Mouse (Mus musculus): ENCODE data around the gene Otof. TPM values are rescaled to one million over a fixed set of nuclear protein-coding genes. Genes with fewer than 3 reads are reported as not detected.

Gene Otof
- polyA plus RNA-seq, 1 experiment from 2014 or later = 0.12 TPM

DNA sequence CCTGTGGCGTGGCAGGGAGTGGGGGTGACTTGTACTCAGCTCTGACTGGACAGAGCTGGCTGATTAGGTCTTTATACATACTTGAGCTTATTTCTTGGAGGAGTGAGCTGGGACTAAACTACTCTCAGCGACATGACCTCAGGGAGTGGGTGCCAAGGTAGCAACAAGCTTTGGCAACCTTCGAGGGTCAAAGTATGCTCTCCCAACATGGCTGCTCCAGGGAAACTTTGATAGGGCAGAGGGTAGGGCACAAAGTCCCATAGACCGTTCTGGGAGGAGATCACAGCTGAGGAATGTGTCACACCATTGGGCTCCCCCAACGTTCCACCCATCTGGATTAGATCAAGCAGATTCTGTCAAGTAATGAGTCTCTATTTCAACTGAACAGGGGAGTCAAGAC, 22.9 kb upstream of the Otof start:
- WGBS = 81% methylated on average over 5 of the region's 5 CpGs
- no peak for DNase-seq (ENCODE audit: low spot score)
- Histone ChIP-seq H3K4me3 (ENCODE audit: low read depth, low read length) (no peak overlapping the region), H3K9ac (ENCODE audit: low read depth, low read length) (no peak overlapping the region), H3K9me3 (ENCODE audit: control insufficient read depth, low read length) (no peaks in the 10 kb centered on the region), H3K27ac (ENCODE audit: low read depth, low read length) (no peak overlapping the region), H3K4me1 (replicated peaks; ENCODE audit: control insufficient read depth, insufficient read depth, low read length) (no peaks in the 10 kb centered on the region), H3K4me2 (replicated peaks; ENCODE audit: low read depth, low read length) (no peak overlapping the region), H3K27me3 (ENCODE audit: control insufficient read depth, insufficient read depth, low read length) (no peaks in the 10 kb centered on the region), H3K36me3 (ENCODE audit: control insufficient read depth, insufficient read depth, low read length) (no peaks in the 10 kb centered on the region)
- no peak for ATAC-seq (ENCODE audit: low FRiP score)

DNA sequence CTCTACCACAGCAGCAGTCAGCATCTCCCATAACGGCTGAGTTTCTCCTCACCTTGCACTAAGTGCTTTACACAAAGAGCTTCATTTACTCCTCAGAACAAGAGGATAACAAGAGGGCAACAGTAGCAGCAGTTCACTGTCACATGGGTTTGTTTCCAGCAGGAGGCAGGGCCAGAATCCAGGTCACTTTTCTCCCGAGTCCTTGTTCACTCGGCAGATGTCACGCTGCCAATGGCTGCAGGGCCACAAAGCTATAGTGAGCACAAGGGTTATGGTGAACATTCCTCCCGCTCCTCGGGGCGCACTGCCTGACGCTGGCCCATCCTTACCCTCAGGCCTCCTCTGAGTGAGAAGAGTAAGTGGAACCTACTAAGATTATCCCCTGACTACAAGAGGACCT, 21.8 kb upstream of the Otof start:
- DNase-seq (ENCODE audit: low spot score) (no peak), ATAC-seq (ENCODE audit: low FRiP score) (no peak)
- H3K27me3 ChIP-seq (ENCODE audit: control insufficient read depth, insufficient read depth, low read length) = no peaks in the 10 kb centered on the region
- H3K4me1 ChIP-seq (replicated peaks; ENCODE audit: control insufficient read depth, insufficient read depth, low read length) = no peaks in the 10 kb centered on the region
- no peak overlapping the region for H3K27ac ChIP-seq (ENCODE audit: low read depth, low read length)
- no peaks in the 10 kb centered on the region for H3K9me3 ChIP-seq (ENCODE audit: control insufficient read depth, low read length)
- H3K4me3 ChIP-seq (ENCODE audit: low read depth, low read length) = no peak overlapping the region
- H3K4me2 ChIP-seq (replicated peaks; ENCODE audit: low read depth, low read length) = no peak overlapping the region
- H3K9ac ChIP-seq (ENCODE audit: low read depth, low read length) = no peak overlapping the region
- no peaks in the 10 kb centered on the region for H3K36me3 ChIP-seq (ENCODE audit: control insufficient read depth, insufficient read depth, low read length)
- WGBS = 78% methylated on average over 8 of the region's 8 CpGs

DNA sequence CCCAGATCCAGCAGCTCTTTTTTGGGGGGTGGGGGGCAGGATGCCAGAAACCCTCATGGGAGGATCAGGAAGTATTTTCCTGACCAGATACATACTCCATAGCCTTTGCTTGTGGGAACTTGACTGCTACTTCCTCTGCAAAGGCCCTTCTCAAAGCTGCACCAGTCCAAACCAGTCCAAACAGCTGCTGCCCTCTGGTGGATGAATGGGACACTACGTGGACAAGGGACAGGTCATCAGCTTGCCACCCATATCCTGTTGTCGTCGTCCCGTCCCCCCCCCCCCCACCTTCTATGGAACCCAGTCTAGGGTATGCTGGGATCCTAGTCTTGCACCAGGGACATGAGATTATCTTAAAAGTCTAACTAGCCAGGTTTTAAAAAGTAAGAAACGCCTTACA, 20.6 kb upstream of the Otof start:
- Histone ChIP-seq H3K27ac (ENCODE audit: low read depth, low read length) (no peak overlapping the region), H3K4me2 (replicated peaks; ENCODE audit: low read depth, low read length) (no peak overlapping the region), H3K36me3 (ENCODE audit: control insufficient read depth, insufficient read depth, low read length) (no peaks in the 10 kb centered on the region), H3K4me3 (ENCODE audit: low read depth, low read length) (no peak overlapping the region), H3K9ac (ENCODE audit: low read depth, low read length) (no peak overlapping the region), H3K4me1 (replicated peaks; ENCODE audit: control insufficient read depth, insufficient read depth, low read length) (no peaks in the 10 kb centered on the region), H3K9me3 (ENCODE audit: control insufficient read depth, low read length) (no peaks in the 10 kb centered on the region), H3K27me3 (ENCODE audit: control insufficient read depth, insufficient read depth, low read length) (no peaks in the 10 kb centered on the region)
- peak; percentile 86 for DNase-seq (ENCODE audit: low spot score)
- WGBS = 25% methylated on average over 4 of the region's 5 CpGs
- 0 out of 2 replicates have a peak, but pooled peaks have one; percentile 12 for ATAC-seq (ENCODE audit: low FRiP score)

DNA sequence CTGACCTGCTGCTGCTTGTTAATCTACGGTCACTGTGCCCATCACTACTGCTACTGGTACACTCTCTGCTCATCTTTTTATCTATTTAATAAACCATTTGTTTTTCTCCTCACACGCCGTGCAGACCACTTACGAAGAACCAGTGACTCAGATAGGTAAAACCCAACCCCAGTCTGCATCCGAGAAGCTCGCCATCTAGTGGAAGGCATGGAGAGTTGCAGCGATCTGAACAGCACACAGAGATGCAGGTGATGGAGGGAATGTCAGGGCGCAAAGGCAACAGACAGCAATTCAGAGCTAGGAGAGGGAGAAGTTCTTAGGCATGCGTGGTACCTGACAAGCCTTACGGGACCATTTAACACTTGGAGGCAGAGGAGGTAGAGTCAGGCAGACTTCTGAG, 14.8 kb upstream of the Otof start:
- no peak overlapping the region for H3K9ac ChIP-seq (ENCODE audit: low read depth, low read length)
- DNase-seq (ENCODE audit: low spot score) = peak; percentile 61
- H3K27ac ChIP-seq (ENCODE audit: low read depth, low read length) = no peak overlapping the region
- H3K36me3 ChIP-seq (ENCODE audit: control insufficient read depth, insufficient read depth, low read length) = no peaks in the 10 kb centered on the region
- H3K9me3 ChIP-seq (ENCODE audit: control insufficient read depth, low read length) = no peaks in the 10 kb centered on the region
- no peak overlapping the region for H3K4me2 ChIP-seq (replicated peaks; ENCODE audit: low read depth, low read length)
- no peaks in the 10 kb centered on the region for H3K27me3 ChIP-seq (ENCODE audit: control insufficient read depth, insufficient read depth, low read length)
- no peaks in the 10 kb centered on the region for H3K4me1 ChIP-seq (replicated peaks; ENCODE audit: control insufficient read depth, insufficient read depth, low read length)
- ATAC-seq (ENCODE audit: low FRiP score) = no peak
- WGBS = 43% methylated on average over 10 of the region's 10 CpGs
- H3K4me3 ChIP-seq (ENCODE audit: low read depth, low read length) = no peak overlapping the region

DNA sequence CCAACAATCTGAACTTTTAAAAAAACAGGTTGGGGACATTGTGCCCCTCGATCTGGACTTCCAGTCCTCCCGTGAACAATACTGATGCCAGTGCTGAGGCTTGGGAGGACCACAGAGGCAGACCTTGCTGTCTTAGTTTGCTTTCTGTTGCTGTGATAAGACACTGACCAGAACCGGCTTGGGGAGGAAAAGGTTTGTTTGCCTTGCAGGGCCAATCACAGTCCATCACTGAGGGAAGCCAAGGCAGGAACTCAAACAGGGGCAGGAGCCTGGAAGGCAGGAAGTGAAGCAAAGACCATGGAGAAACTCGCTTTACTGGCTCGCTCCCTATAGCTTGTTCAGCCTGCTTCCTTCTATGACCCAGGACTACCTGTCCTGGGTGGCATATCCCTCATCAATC, 10.4 kb upstream of the Otof start:
- H3K9ac ChIP-seq (ENCODE audit: low read depth, low read length) = no peak overlapping the region
- no peak for DNase-seq (ENCODE audit: low spot score)
- no peak overlapping the region for H3K4me2 ChIP-seq (replicated peaks; ENCODE audit: low read depth, low read length)
- H3K36me3 ChIP-seq (ENCODE audit: control insufficient read depth, insufficient read depth, low read length) = no peaks in the 10 kb centered on the region
- H3K9me3 ChIP-seq (ENCODE audit: control insufficient read depth, low read length) = no peaks in the 10 kb centered on the region
- ATAC-seq (ENCODE audit: low FRiP score) = no peak
- 77% methylated on average over 5 of the region's 5 CpGs for WGBS
- no peaks in the 10 kb centered on the region for H3K27me3 ChIP-seq (ENCODE audit: control insufficient read depth, insufficient read depth, low read length)
- H3K27ac ChIP-seq (ENCODE audit: low read depth, low read length) = no peak overlapping the region
- no peak overlapping the region for H3K4me3 ChIP-seq (ENCODE audit: low read depth, low read length)
- no peaks in the 10 kb centered on the region for H3K4me1 ChIP-seq (replicated peaks; ENCODE audit: control insufficient read depth, insufficient read depth, low read length)

DNA sequence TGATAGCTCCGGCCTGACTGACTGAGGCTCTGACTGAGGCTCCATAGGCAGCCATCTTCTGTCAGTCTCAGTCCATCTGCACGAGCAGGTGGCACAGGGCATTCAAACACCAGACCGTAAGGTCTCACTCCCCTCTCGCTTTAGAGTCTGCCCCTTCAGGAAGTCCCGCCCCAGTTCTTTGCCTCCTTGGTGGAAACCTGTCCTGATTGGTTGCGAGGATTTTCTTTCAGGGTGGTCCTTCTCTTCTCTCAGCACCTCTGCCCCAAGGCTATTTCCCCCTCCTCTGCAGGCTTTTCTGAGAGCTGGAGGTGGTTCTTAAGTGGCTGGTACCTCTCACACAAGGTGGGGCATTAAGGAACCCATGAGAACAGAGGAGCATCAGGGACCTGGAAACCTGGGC, 8.7 kb upstream of the Otof start:
- H3K36me3 ChIP-seq (ENCODE audit: control insufficient read depth, insufficient read depth, low read length) = no peaks in the 10 kb centered on the region
- DNase-seq (ENCODE audit: low spot score) (no peak), ATAC-seq (ENCODE audit: low FRiP score) (no peak)
- 61% methylated on average over 6 of the region's 6 CpGs for WGBS
- no peak overlapping the region for H3K4me3 ChIP-seq (ENCODE audit: low read depth, low read length)
- no peak overlapping the region for H3K27ac ChIP-seq (ENCODE audit: low read depth, low read length)
- H3K9me3 ChIP-seq (ENCODE audit: control insufficient read depth, low read length) = no peaks in the 10 kb centered on the region
- no peak overlapping the region for H3K4me2 ChIP-seq (replicated peaks; ENCODE audit: low read depth, low read length)
- H3K27me3 ChIP-seq (ENCODE audit: control insufficient read depth, insufficient read depth, low read length) = no peaks in the 10 kb centered on the region
- H3K4me1 ChIP-seq (replicated peaks; ENCODE audit: control insufficient read depth, insufficient read depth, low read length) = 0 out of 2 replicates have a peak, but pooled peaks cover 5% of the 10 kb centered on the region
- no peak overlapping the region for H3K9ac ChIP-seq (ENCODE audit: low read depth, low read length)

DNA sequence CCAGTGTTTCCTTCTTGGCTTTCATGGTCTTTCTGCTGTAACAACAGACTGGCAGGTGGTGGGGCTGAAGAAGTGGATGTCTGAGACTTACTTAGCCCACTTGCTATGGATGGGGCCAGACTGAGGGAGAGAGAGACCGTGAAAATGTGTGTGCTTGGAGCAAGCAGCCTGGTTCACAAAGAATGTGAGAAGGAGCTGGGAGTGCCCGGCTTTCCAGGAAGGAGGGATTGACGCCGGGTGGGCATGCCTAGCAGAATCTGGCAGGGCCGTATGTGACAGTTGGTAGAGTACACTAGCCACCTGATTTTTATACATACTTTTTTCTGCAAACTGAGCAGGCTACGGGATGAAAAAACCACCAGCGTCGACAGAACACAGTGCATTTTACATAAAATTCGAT, 4.6 kb upstream of the Otof start:
- DNase-seq (ENCODE audit: low spot score) (peak; percentile 29), ATAC-seq (ENCODE audit: low FRiP score) (0 out of 2 replicates have a peak, but pooled peaks have one; percentile 25)
- H3K27me3 ChIP-seq (ENCODE audit: control insufficient read depth, insufficient read depth, low read length) = no peaks in the 10 kb centered on the region
- no peaks in the 10 kb centered on the region for H3K36me3 ChIP-seq (ENCODE audit: control insufficient read depth, insufficient read depth, low read length)
- 0 out of 2 replicates have a peak, but pooled peaks cover 5% of the 10 kb centered on the region for H3K4me1 ChIP-seq (replicated peaks; ENCODE audit: control insufficient read depth, insufficient read depth, low read length)
- no peak overlapping the region for H3K27ac ChIP-seq (ENCODE audit: low read depth, low read length)
- H3K9me3 ChIP-seq (ENCODE audit: control insufficient read depth, low read length) = no peaks in the 10 kb centered on the region
- H3K9ac ChIP-seq (ENCODE audit: low read depth, low read length) = peak overlapping the region; percentile 37; the same call in 1 of the 2 replicates
- peak overlapping the region; percentile 23 for H3K4me3 ChIP-seq (ENCODE audit: low read depth, low read length)
- 35% methylated on average over 9 of the region's 9 CpGs for WGBS
- H3K4me2 ChIP-seq (replicated peaks; ENCODE audit: low read depth, low read length) = peak overlapping the region; percentile 49

DNA sequence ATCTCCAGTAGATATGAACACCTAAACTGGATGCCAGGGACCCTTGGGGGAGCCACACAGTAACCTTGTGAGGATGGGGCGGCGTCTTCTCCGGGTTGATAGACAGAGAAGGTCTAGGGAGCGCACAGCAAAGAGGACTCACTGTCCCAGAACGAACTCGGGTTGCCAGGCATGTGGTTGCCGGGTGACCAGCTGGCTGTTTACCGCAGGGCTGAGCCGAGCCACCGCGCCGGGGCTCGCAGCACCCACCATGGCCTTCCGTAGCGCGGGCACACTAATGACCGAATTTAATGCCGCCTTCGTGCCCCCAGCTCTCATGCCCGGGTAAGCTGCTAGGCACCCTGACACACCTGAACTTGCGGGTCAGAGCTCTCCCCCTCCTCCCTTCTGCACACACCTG, 4.1 kb upstream of the Otof start, which contains the start of gene 1700001C02Rik:
1700001C02Rik (plus strand) TSS at position 187 of the 400 bp plus-strand sequence.
- H3K9me3 ChIP-seq (ENCODE audit: control insufficient read depth, low read length) = no peaks in the 10 kb centered on the region
- H3K4me3 ChIP-seq (ENCODE audit: low read depth, low read length) = peak within 1 kb of the TSS; percentile 23

DNA sequence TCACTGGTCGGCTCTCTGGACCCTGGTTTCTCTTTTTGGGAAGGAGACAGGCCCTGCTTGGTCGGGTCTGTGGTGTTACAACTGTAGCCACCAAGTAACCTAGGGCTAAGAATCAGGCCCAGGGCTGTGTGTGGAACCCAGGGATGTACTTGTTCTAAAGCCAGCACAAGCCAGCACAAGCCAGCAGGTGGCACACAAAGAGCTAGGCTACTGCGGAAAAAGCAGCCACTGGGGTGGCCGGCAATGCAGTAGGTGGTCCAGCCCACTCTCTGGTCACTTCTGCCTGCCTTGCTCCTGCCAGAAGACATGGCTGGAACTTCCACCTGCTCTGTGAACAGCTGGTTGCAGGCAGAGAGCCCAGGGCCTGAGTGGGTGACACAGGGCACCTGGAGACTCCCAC, 1.6 kb downstream of the Otof start:
- no peak overlapping the region for H3K9ac ChIP-seq (ENCODE audit: low read depth, low read length)
- H3K27ac ChIP-seq (ENCODE audit: low read depth, low read length) = no peak overlapping the region
- H3K4me3 ChIP-seq (ENCODE audit: low read depth, low read length) = no peak overlapping the region
- H3K36me3 ChIP-seq (ENCODE audit: control insufficient read depth, insufficient read depth, low read length) = no peaks in the 10 kb centered on the region
- H3K4me2 ChIP-seq (replicated peaks; ENCODE audit: low read depth, low read length) = no peak overlapping the region
- H3K9me3 ChIP-seq (ENCODE audit: control insufficient read depth, low read length) = no peaks in the 10 kb centered on the region
- WGBS = 57% methylated on average over 4 of the region's 4 CpGs
- H3K27me3 ChIP-seq (ENCODE audit: control insufficient read depth, insufficient read depth, low read length) = no peaks in the 10 kb centered on the region
- ATAC-seq (ENCODE audit: low FRiP score) (no peak), DNase-seq (ENCODE audit: low spot score) (peak; percentile 37)
- no peaks in the 10 kb centered on the region for H3K4me1 ChIP-seq (replicated peaks; ENCODE audit: control insufficient read depth, insufficient read depth, low read length)

More for the DNA sequence above, 4.1 kb upstream of the Otof start, which contains the start of gene 1700001C02Rik:
- ATAC-seq (ENCODE audit: low FRiP score) (0 out of 2 replicates have a peak, but pooled peaks have one; percentile 35), DNase-seq (ENCODE audit: low spot score) (peak; percentile 47)
- H3K4me2 ChIP-seq (replicated peaks; ENCODE audit: low read depth, low read length) = peak within 1 kb of the TSS; percentile 49
- H3K27me3 ChIP-seq (ENCODE audit: control insufficient read depth, insufficient read depth, low read length) = no peaks in the 10 kb centered on the region
- WGBS = 17% methylated on average over 21 of the region's 21 CpGs
- H3K9ac ChIP-seq (ENCODE audit: low read depth, low read length) = peak within 1 kb of the TSS; percentile 37; the same call in 1 of the 2 replicates
- no peak within 1 kb of the TSS for H3K27ac ChIP-seq (ENCODE audit: low read depth, low read length)
- 0 out of 2 replicates have a peak, but pooled peaks cover 5% of the 10 kb centered on the region for H3K4me1 ChIP-seq (replicated peaks; ENCODE audit: control insufficient read depth, insufficient read depth, low read length)
- no peaks in the 10 kb centered on the region for H3K36me3 ChIP-seq (ENCODE audit: control insufficient read depth, insufficient read depth, low read length)
